Mouse (Mus musculus) right cerebral cortex, postnatal 14 days (tissue): Measurements from ENCODE around the gene Timm44.
"Not testable (repeated sequence)": the region's sequence is repeated elsewhere in the genome, so short reads cannot be mapped to it uniquely, and the experiment has no call there.

Experiments
- DNase-seq: peaks from one replicate; pipeline ENCODE4 v3.0.0; 2022

Gene Timm44

GRCm38 (mm10) chr8:4263105-4263791, 12.5 kb downstream of the Timm44 start:
- no peak for DNase-seq

DNA sequence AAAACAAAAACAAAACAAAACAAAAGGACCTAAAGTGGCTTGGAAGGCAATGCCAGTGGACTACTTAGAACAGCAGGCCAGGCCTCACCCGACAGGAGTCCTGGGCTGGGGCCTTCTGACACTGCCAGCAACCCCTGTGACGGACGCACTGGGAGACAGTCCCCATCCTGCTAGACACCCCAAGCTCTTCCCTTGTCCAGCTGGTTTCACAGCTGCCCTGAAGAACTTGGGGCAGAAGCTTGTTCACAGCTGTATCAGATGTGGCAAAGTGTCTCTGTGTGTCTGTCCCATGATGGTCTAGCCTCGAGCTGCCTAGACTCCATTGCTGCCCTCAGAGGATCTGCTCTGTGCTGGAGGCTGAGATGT, 15.9 kb downstream of the Timm44 start:
- no peak for DNase-seq

GRCm38 (mm10) chr8:4259125-4259804, 16.4 kb downstream of the Timm44 start, which contains the start of gene Ctxn1:
TSS of gene Ctxn1 (minus strand) at chr8:4259274.
- peak; percentile 94 for DNase-seq

DNA sequence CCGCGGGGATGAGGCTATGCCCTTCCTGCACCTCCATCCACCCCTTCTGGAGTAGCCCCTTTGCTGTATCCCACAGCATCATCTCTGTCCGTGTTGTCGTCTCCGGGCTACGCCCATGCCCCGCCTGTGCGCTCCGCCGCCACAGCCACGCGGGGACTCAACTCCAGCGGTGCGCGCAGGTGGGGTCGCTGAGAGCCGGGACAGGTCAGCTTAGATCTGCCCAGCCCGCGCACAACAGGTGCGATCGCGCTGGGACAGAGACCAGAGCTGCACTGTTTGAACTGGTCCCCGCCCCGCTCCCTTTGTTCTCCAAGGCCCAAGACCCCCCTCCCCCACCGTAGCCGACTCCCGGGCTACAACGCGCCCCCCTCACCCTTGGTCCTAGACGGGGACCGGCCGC, 17.0 kb downstream of the Timm44 start:
- DNase-seq = no peak

- peak; percentile 86 for DNase-seq
Measured at GRCm38 (mm10) chr8:4258233-4258632, 17.5 kb downstream of the Timm44 start.

DNA sequence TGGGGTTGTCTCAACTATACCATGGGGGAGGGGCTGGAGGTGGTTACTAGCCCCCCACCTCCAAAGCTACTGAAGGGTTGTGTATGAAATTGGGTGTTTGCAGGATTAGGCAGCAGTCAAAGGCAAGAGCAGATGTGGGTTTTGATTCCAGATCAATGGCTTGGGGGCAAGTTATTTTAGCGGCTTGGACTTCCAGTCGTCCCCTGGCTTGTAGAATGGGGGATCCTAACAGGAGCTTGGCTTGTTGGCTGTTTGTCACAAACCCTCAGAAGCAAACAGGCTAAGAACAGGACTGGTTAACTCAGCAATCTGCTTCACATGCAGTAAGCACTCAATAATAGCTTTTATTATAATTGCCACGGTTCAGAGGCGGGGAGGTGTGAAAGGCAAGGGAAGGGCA, 18.4 kb downstream of the Timm44 start:
- no peak for DNase-seq

DNA sequence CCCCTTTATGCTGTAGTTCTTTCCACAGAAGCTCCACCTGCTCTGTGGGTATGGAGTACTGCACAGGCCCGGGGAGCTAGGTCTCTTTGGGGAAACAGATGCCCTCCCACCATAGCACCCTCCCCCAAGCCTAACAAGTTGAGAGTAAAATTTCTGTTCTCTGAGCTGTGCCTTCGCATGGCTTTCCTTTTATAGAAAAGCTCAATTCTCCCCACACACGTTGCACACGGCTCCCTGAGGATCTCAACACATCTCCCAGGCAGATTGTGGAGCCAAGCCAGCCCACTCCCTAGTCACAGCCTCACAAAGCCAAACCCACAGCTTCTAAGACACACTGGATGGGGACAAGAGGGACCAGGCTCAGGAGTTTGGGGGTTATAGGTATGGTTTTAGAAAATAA, 18.8 kb downstream of the Timm44 start:
- peak; percentile 84 for DNase-seq

GRCm38 (mm10) chr8:4255471-4255870, 20.2 kb downstream of the Timm44 start:
- not testable (repeated sequence) for DNase-seq

GRCm38 (mm10) chr8:4254001-4254400, 21.7 kb downstream of the Timm44 start:
- peak; percentile 70 for DNase-seq

- DNase-seq = peak; percentile 96
Measured at GRCm38 (mm10) chr8:4252934-4253841, 22.5 kb downstream of the Timm44 start, which contains the start of gene Snapc2. TSS of gene Snapc2 (plus strand) at chr8:4253080.

- DNase-seq = no peak
Measured at GRCm38 (mm10) chr8:4252116-4252760, 23.5 kb downstream of the Timm44 start.

DNA sequence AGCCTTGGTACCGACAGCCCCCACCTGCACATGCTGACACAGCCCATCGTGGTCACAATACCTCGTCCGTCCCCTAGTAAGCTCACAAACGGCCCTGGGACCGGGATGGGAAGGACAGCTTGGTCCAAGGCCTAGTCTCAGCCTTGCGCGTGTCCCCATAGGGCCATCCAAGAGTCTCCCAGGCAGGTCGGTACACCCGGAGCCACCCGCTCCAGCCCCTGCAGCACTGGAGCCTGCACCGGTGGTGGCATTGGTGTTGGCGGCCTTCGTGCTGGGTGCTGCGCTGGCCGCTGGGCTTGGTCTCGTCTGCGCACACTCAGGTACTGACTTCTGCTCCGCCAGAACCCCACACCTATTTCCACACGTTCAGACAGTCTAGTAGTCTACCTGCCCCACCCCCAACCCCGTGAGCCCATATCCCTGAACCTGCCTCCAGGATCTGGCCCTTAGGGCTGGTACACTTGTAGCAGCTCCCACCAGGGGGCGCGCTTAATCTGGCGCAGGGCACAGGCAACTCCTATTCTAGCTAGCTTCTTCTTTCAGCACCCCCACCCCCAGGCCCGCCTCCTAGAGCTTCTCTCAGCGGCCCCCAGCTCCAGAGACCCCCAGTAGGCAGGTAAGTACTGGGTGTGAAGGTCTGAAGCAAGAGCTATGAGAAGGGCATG, 25.3 kb downstream of the Timm44 start:
- DNase-seq = peak; percentile 93

GRCm38 (mm10) chr8:4249213-4249612, 26.5 kb downstream of the Timm44 start:
- DNase-seq = no peak

- DNase-seq = no peak
Measured at GRCm38 (mm10) chr8:4247951-4248540, 27.7 kb downstream of the Timm44 start, which contains the start of gene Tgfbr3l. TSS of gene Tgfbr3l (plus strand) at chr8:4248214.

DNA sequence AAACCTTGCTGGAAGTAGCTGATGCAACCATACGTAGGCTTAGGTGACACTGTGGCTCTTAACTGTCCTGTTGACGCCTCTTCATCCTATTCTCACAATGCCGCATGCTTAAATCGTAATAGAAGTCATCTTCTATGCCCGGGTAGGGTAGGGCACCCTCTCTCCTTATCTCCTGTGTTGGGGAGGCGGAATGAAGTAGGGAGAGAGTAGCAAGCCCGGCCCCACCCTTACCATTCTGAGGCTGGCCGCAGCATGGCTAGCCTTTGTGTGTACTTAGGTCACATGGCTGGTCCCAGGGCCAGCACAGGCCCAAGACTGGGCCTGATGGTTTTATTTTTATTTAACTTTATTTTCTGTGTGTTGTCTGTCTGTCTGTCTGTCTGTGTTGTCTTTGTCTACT, 28.5 kb downstream of the Timm44 start:
- no peak for DNase-seq

GRCm38 (mm10) chr8:4245737-4246136, 30.0 kb downstream of the Timm44 start:
- no peak for DNase-seq

DNA sequence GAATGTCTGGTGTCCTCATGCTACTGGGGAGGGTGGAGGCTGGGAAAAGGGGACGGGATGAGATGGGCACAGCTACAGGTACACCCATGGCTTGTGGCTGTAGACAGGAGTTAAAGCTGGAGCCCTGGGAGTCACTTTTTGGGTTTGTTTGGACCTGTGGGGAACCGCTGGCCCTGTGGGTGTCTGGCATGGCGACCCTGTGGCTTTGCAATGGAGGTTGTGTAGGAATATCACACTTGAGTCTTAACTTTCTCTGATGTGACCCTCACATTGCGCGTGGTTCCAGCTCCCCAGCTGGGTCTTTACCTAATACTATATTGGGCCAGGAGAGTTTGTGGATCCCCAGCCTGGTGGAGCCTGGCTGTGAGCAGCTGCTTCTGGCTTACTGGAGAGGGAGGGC, 30.7 kb downstream of the Timm44 start:
- DNase-seq = no peak

DNA sequence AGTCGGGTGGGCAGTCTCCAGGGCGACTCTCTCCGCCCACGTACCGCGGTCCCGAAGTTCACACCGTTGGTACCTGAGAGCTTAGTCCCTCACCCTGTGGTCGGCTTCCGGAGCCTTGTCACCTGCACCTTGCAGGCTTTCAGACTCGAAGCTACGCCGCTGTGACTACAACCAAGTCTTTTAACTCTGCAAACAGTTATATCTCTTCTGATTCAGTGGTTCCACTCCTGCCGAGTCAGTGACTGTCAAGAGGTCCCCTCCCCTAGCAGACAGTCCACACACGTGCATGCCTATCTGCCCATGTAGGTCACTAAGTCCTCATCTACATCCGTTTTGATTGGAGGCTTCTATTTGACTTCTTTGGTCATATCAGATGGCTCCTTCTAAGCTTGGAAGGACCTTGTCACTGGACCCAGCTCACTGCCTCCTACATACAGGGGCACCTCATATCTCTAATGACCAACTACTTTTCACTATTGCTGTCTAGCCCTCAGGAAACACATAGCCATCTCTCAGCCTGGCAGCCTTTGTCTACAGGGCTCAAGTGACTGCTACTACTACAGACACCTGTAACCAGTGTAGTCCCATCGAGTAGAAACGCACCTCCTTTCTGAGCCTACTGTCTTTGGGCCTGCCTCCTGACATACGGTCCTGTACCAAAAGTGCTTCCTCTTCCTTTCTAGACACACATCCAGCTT, 36.4 kb downstream of the Timm44 start:
- no peak for DNase-seq

DNA sequence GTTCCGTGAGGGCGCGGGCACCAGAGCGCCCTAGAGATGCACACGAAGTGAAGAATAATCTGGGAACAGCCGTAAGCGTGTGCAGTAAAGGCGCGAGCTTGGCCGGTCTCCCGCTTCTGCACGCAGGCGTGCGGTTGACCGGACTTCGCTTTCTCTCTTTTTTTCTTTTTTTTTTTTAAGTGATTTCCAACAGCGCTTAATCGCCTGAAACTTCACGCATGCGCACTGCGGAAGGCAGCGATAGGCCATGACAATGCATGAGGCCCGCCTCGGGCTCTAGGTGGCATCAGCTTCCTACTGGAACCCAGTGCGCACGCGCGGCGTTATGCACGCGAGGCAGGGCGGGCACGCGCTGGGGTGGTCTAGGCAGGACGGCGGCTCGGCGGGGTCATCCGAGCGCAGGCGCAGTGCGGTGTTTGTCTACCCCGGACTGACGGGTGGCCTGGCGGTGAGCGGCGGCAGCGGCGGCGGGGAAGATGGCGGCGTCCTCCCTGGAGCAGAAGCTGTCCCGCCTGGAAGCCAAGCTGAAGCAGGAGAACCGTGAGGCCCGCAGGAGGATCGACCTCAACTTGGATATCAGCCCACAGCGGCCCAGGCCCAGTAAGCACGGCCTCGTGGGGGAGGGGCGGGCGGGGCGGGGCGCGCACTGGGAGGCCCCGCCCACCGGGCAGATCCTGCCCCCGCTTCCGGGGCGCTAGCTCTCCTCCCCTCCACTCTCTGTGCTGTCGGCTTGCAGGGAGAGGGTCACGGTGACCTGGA, 37.1 kb downstream of the Timm44 start, which contains the start of the genes Map2k7 and Gm49320:
TSS of gene Map2k7 (plus strand) at position 307 of the 759 bp plus-strand sequence.
TSS of gene Gm49320 (plus strand) at position 432 of the 759 bp plus-strand sequence.
- peak; percentile 100 for DNase-seq

- DNase-seq = no peak
Measured at GRCm38 (mm10) chr8:4237814-4238433, 37.8 kb downstream of the Timm44 start.
